Comparison of ENCODE assay signal across 19 mouse cellular contexts in genomic region chr5:26485726-26486125, GRCm38 (mm10).
DNase-seq lines count a peak whose midpoint lies in the region; ATAC-seq and TF ChIP-seq lines count a peak whose summit lies in the region.
"Had no signal": no experiment of that assay in that cellular context is flagged by ENCODE, and none has a peak within 500 bp of the region (broad histone marks: within the 10 kb centered on the region; RNA-seq: fewer than 3 reads in every experiment).

No protein-coding gene starts in this region.

- no peak for TF ChIP-seq CTCF in kidney, adult 2 months (conservative IDR thresholded peaks at IDR 0.05; ENCODE audit: insufficient read depth, insufficient read length, low read depth, low read length)

- no peaks in the 10 kb centered on the region for H3K4me1 ChIP-seq in kidney, adult 2 months (ENCODE audit: control insufficient read depth, insufficient read depth, low read length)
- H3K4me1 ChIP-seq in kidney, embryonic 15.5 days: no peaks in the 10 kb centered on the region
- no peaks in the 10 kb centered on the region for H3K4me1 ChIP-seq in hindbrain, embryonic 14.5 days (replicated peaks; ENCODE audit: control insufficient read depth, insufficient read depth, low read length)
- H3K4me1 ChIP-seq: embryonic facial prominence, embryonic 15.5 days; heart, embryonic 15.5 days; liver, embryonic 15.5 days; megakaryocyte, embryonic 14.5 days had no signal

- TF ChIP-seq POLR2A in kidney, adult 2 months (IDR thresholded peaks at IDR 0.05; ENCODE audit: low read depth, low read length): no peak

- no peak overlapping the region for H3K4me3 ChIP-seq in kidney, adult 2 months (ENCODE audit: insufficient read depth, low read depth, low read length)
- H3K4me3 ChIP-seq in kidney, embryonic 15.5 days (replicated peaks): no peak overlapping the region
- no peak overlapping the region for H3K4me3 ChIP-seq in hindbrain, embryonic 14.5 days (replicated peaks; ENCODE audit: low read length)
- H3K4me3 ChIP-seq: embryonic facial prominence, embryonic 15.5 days; heart, adult 2 months; heart, embryonic 15.5 days; liver, embryonic 15.5 days; megakaryocyte, embryonic 14.5 days had no signal

- no peaks in the 10 kb centered on the region for H3K9me3 ChIP-seq in kidney, embryonic 15.5 days (replicated peaks)
- no peaks in the 10 kb centered on the region for H3K9me3 ChIP-seq in hindbrain, embryonic 14.5 days (ENCODE audit: control insufficient read depth, low read length)
- H3K9me3 ChIP-seq: embryonic facial prominence, embryonic 15.5 days; heart, embryonic 15.5 days; liver, embryonic 15.5 days had no signal

- no peaks in the 10 kb centered on the region for H3K27me3 ChIP-seq in kidney, adult 2 months (replicated peaks; ENCODE audit: control insufficient read depth, insufficient read depth, low read length)
- H3K27me3 ChIP-seq in kidney, embryonic 15.5 days: no peaks in the 10 kb centered on the region
- no peaks in the 10 kb centered on the region for H3K27me3 ChIP-seq in hindbrain, embryonic 14.5 days (ENCODE audit: control insufficient read depth, insufficient read depth, low read length)
- H3K27me3 ChIP-seq: embryonic facial prominence, embryonic 15.5 days; heart, embryonic 15.5 days; liver, embryonic 15.5 days; megakaryocyte, embryonic 14.5 days had no signal

- no peak overlapping the region for H3K9ac ChIP-seq in kidney, embryonic 15.5 days
- no peak overlapping the region for H3K9ac ChIP-seq in hindbrain, embryonic 14.5 days
- H3K9ac ChIP-seq: embryonic facial prominence, embryonic 15.5 days; heart, embryonic 15.5 days; liver, embryonic 15.5 days had no signal

- no peak overlapping the region for H3K27ac ChIP-seq in kidney, adult 2 months (ENCODE audit: insufficient read depth, low read depth, low read length)
- no peak overlapping the region for H3K27ac ChIP-seq in kidney, embryonic 15.5 days
- no peak overlapping the region for H3K27ac ChIP-seq in hindbrain, embryonic 14.5 days
- H3K27ac ChIP-seq: embryonic facial prominence, embryonic 15.5 days; heart, adult 2 months; heart, embryonic 15.5 days; hindbrain, postnatal 0 days; kidney, postnatal 0 days; liver, embryonic 15.5 days had no signal

- H3K36me3 ChIP-seq in kidney, adult 2 months (ENCODE audit: control insufficient read depth, insufficient read depth, low read length): no peaks in the 10 kb centered on the region
- H3K36me3 ChIP-seq in kidney, embryonic 15.5 days: no peaks in the 10 kb centered on the region
- no peaks in the 10 kb centered on the region for H3K36me3 ChIP-seq in hindbrain, embryonic 14.5 days (replicated peaks; ENCODE audit: control insufficient read depth, insufficient read depth)
- H3K36me3 ChIP-seq: embryonic facial prominence, embryonic 15.5 days; heart, embryonic 15.5 days; liver, embryonic 15.5 days had no signal

- no peak for ATAC-seq in kidney, embryonic 15.5 days (replicated peaks; ENCODE audit: low FRiP score)
- ATAC-seq in hindbrain, embryonic 14.5 days (ENCODE audit: low FRiP score): no peak
- no peak for ATAC-seq in megakaryocyte, adult 5-6 weeks (ENCODE audit: poor library complexity, severe bottlenecking)
- ATAC-seq: hindbrain, postnatal 0 days; lung, postnatal 0 days had no signal

- 72% methylated on average over 2 of the region's 2 CpGs for WGBS in kidney, adult 2 months
- WGBS in kidney, embryonic 15.5 days: 88% methylated on average over 2 of the region's 2 CpGs
- 85% methylated on average over 2 of the region's 2 CpGs for WGBS in hindbrain, embryonic 14.5 days

- DNase-seq in kidney, adult 2 months: peak; percentile 86
- peak; percentile 28 for DNase-seq in cerebellum, adult 8-10 months
- DNase-seq in cerebellum, postnatal 25 days: peak; percentile 24 to 52
- peak; percentile 66 to 75 for DNase-seq in kidney, postnatal 36 days
- no peak for DNase-seq in hindbrain, embryonic 14.5 days (ENCODE audit: low spot score)
- DNase-seq: adrenal gland, postnatal 36 days; gastrocnemius, postnatal 10 days; heart, adult 2 months; midbrain, embryonic 14.5 days; thymus, postnatal 25 days had no signal

- H3K4me2 ChIP-seq in kidney, embryonic 15.5 days: no peak overlapping the region
- H3K4me2 ChIP-seq in hindbrain, embryonic 14.5 days (replicated peaks): no peak overlapping the region
- H3K4me2 ChIP-seq: embryonic facial prominence, embryonic 15.5 days; heart, embryonic 15.5 days; liver, embryonic 15.5 days had no signal
